Mouse (Mus musculus) MEL (cell line): ENCODE measurements around the gene Zfp1. TPM values are rescaled to one million over a fixed set of nuclear protein-coding genes. Genes with fewer than 3 reads are reported as not detected.

Experiments
- DNase-seq: peaks from one replicate; pipeline ENCODE4 v3.0.0; 2011; ENCODE audit warnings: low read depth, low spot score
- H3K27ac ChIP-seq: 2 replicates; pipeline ENCODE4 v1.5.1; 2012; ENCODE audit warnings: low read depth, mild to moderate bottlenecking, control low read depth, low read length, moderate library complexity; ENCODE audit not compliant: control insufficient read depth
- H3K27me3 ChIP-seq, 2 experiments: fragments of 150-350 bp in 1 of 2; sonication (generic) in 1 of 2; 2 replicates each; pipeline ENCODE4 v1.6.1; 2012; ENCODE audit warnings: low read length in 2 of 2, mild to moderate bottlenecking in 2 of 2, improper control_type of control experiment in 1 of 2, moderate library complexity in 1 of 2; ENCODE audit not compliant: insufficient read depth in 2 of 2, control insufficient read depth in 1 of 2
- H3K36me3 ChIP-seq, 2 experiments: 2 replicates each; pipeline ENCODE4 v1.6.1; 2012 to 2014; ENCODE audit warnings: low read length in 2 of 2, improper control_type of control experiment in 1 of 2, inconsistent platforms in 1 of 2, mild to moderate bottlenecking in 1 of 2; ENCODE audit not compliant: insufficient read depth in 2 of 2, control insufficient read depth in 1 of 2
- H3K4me1 ChIP-seq, 2 experiments: fragments of 150-350 bp in 1 of 2; sonication (generic) in 1 of 2; 2 replicates each; pipeline ENCODE4 v1.6.1; 2012; ENCODE audit warnings: low read length in 2 of 2, improper control_type of control experiment in 1 of 2, mild to moderate bottlenecking in 1 of 2; ENCODE audit not compliant: insufficient read depth in 2 of 2, control insufficient read depth in 1 of 2
- H3K4me3 ChIP-seq, 2 experiments: fragments of 150-350 bp in 1 of 2; sonication (generic) in 1 of 2; 2 replicates each; pipeline ENCODE4 v1.5.1; 2012; ENCODE audit warnings: low read depth in 2 of 2, low read length in 2 of 2, mild to moderate bottlenecking in 2 of 2, moderate library complexity in 2 of 2, control low read depth in 1 of 2, improper control_type of control experiment in 1 of 2; ENCODE audit not compliant: control insufficient read depth in 1 of 2, insufficient read depth in 1 of 2
- H3K79me2 ChIP-seq: 2 replicates; pipeline ENCODE4 v1.6.1; 2012; ENCODE audit warnings: mild to moderate bottlenecking, low read length, moderate library complexity; ENCODE audit not compliant: control insufficient read depth, poor library complexity, insufficient read depth
- H3K9ac ChIP-seq: 2 replicates; pipeline ENCODE4 v1.6.1; 2012; ENCODE audit warnings: low read depth, mild to moderate bottlenecking, control low read depth, low read length, moderate library complexity; ENCODE audit not compliant: control insufficient read depth, poor library complexity, severe bottlenecking
- H3K9me3 ChIP-seq: fragments of 150-350 bp; sonication (generic); replicated peaks from 2 replicates; pipeline ENCODE4 v1.6.1; 2012; ENCODE audit warnings: mild to moderate bottlenecking, low read length, improper control_type of control experiment, moderate library complexity; ENCODE audit not compliant: insufficient read depth
- CHD2 ChIP-seq: IDR thresholded peaks from 2 replicates; pipeline ENCODE4 v1.6.1; 2011; ENCODE audit warnings: low read length, improper control_type of control experiment
- E2F4 ChIP-seq: IDR thresholded peaks from 2 replicates; pipeline ENCODE4 v1.6.1; 2011; ENCODE audit warnings: low read depth, low read length, improper control_type of control experiment, borderline replicate concordance
- EP300 ChIP-seq, 2 experiments: IDR thresholded peaks; 2 replicates each; pipeline ENCODE4 v1.6.1; 2011; ENCODE audit warnings: improper control_type of control experiment in 2 of 2, low read length in 2 of 2, low read depth in 1 of 2, mild to moderate bottlenecking in 1 of 2
- HCFC1 ChIP-seq: IDR thresholded peaks from 2 replicates; pipeline ENCODE4 v1.6.1; 2012; ENCODE audit warnings: low read depth, mild to moderate bottlenecking, inconsistent platforms, low read length, improper control_type of control experiment, moderate library complexity
- MAX ChIP-seq: IDR thresholded peaks from 2 replicates; pipeline ENCODE4 v1.6.1; 2011; ENCODE audit warnings: low read length, improper control_type of control experiment
- MEF2A ChIP-seq: IDR thresholded peaks from 2 replicates; pipeline ENCODE4 v1.6.1; 2014; ENCODE audit warnings: low read depth, mild to moderate bottlenecking, inconsistent platforms, low read length, improper control_type of control experiment; ENCODE audit not compliant: poor library complexity, insufficient replicate concordance, severe bottlenecking; ENCODE audit errors: extremely low read depth
- POLR2A ChIP-seq, 2 experiments: IDR thresholded peaks; 2 replicates each; pipeline ENCODE4 v1.6.1; 2011 to 2012; ENCODE audit warnings: low read length in 2 of 2, mild to moderate bottlenecking in 2 of 2, control low read depth in 1 of 2, improper control_type of control experiment in 1 of 2, low read depth in 1 of 2, moderate library complexity in 1 of 2; ENCODE audit not compliant: control insufficient read depth in 1 of 2, insufficient read depth in 1 of 2, poor library complexity in 1 of 2
- RCOR1 ChIP-seq: IDR thresholded peaks from 2 replicates; pipeline ENCODE4 v1.6.1; 2012; ENCODE audit warnings: low read depth, mild to moderate bottlenecking, inconsistent platforms, low read length, improper control_type of control experiment
- SIN3A ChIP-seq: IDR thresholded peaks from 2 replicates; pipeline ENCODE4 v1.6.1; 2012; ENCODE audit warnings: low read length, improper control_type of control experiment, inconsistent platforms
- TAL1 ChIP-seq: IDR thresholded peaks from 2 replicates; pipeline ENCODE4 v1.6.1; 2012; ENCODE audit warnings: mild to moderate bottlenecking, inconsistent platforms, low read length, moderate library complexity, mixed read lengths
- TBP ChIP-seq: IDR thresholded peaks from 2 replicates; pipeline ENCODE4 v1.8.0; 2011; ENCODE audit warnings: low read depth, low read length, improper control_type of control experiment
- TCF12 ChIP-seq: IDR thresholded peaks from 2 replicates; pipeline ENCODE4 v1.6.1; 2014; ENCODE audit warnings: low read depth, mild to moderate bottlenecking, inconsistent platforms, low read length, improper control_type of control experiment, moderate library complexity
- USF1 ChIP-seq: IDR thresholded peaks from 2 replicates; pipeline ENCODE4 v1.6.1; 2014; ENCODE audit warnings: low read depth, mild to moderate bottlenecking, inconsistent platforms, low read length, improper control_type of control experiment, moderate library complexity
- ZC3H11A ChIP-seq: IDR thresholded peaks from 2 replicates; pipeline ENCODE4 v1.6.1; 2012; ENCODE audit warnings: low read depth, mild to moderate bottlenecking, inconsistent platforms, low read length, improper control_type of control experiment
- ZMIZ1 ChIP-seq: IDR thresholded peaks from 2 replicates; pipeline ENCODE4 v1.6.1; 2012; ENCODE audit warnings: low read depth, mild to moderate bottlenecking, inconsistent platforms, low read length, improper control_type of control experiment, moderate library complexity
- polyA plus RNA-seq, 2 experiments: library from polyadenylated mRNA; stranded (reverse) in 1 of 2; unstranded in 1 of 2; fragments of >175 nt in 1 of 2; fragments of >200 nt in 1 of 2; gene quantifications; 2 replicates each; pipeline versions ENCODE4 v1.2.1 to v1.2.4; 2012; ENCODE audit warnings: low replicate concordance in 2 of 2, low read depth in 1 of 2; ENCODE audit not compliant: insufficient read length in 2 of 2, insufficient read depth in 1 of 2, missing spikeins in 1 of 2
- total RNA-seq: library from RNA; depleted of rRNA; stranded (reverse); fragments of 300-350 nt; gene quantifications from 2 replicates; pipeline ENCODE4 v1.2.3, GENCODE M21; 2012

The Zfp1 gene
- total and polyA plus RNA-seq, 3 experiments = 12.2 to 12.4 TPM; not detected in 1

DNA sequence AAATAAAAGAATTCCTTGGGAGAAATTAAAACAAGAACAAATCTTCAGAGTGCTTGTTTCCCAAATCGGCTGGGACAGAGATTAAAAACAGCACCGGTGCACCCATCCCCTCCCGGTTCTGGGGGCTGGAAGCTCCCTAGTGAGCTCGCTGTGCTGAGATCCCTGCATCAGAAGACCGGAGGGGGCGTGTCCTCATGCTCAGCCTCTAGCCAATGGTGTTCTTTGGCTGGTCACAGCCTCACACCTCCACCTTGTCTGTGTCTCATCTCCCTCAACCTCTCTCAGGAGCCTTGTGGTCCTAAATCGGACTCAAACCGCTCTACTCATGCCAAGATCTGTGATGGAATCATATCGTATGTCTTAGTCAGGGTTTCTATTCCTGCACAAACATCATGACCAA is 39.3 kb downstream of the Zfp1 start:
- Histone ChIP-seq H3K27ac (no peak overlapping the region), H3K4me3 (no peak overlapping the region), H3K9ac (no peak overlapping the region), H3K9me3 (no peaks in the 10 kb centered on the region), H3K36me3 (no peaks in the 10 kb centered on the region), H3K4me1 (peaks cover 0 to 11% of the 10 kb centered on the region in 2 experiments; a peak in 2 of 4 replicates), H3K27me3 (no peaks in the 10 kb centered on the region), H3K79me2 (no peaks in the 10 kb centered on the region)
- TF ChIP-seq MAX = no peak
- no peak for TF ChIP-seq TAL1
- DNase-seq = no peak

DNA sequence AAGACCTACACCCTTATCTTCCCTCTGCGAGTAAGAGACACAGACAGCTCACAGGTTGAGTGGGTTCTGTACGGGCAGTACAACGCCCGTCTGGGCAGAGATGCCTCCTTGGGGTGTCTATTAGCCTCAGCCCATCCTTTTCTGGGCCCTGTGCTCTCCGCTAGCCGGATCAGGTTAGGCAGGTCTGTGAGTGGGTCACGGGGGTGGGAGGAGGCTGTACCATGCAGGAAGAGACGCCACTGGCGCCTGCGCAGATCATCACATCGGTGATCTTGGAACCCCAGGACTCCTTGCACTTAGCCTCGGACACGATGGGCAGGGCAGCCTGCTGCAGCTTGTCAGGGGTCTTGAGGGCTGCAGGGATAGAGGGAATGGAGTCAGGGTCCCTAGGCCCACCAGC is 43.7 kb downstream of the Zfp1 start:
- Histone ChIP-seq H3K79me2 (no peaks in the 10 kb centered on the region), H3K36me3 (no peaks in the 10 kb centered on the region), H3K4me3 (no peak overlapping the region), H3K27me3 (no peaks in the 10 kb centered on the region), H3K9me3 (no peaks in the 10 kb centered on the region), H3K27ac (no peak overlapping the region), H3K4me1 (0 out of 4 replicates have a peak, but pooled peaks cover 0 to 2% of the 10 kb centered on the region in 2 experiments), H3K9ac (no peak overlapping the region)
- DNase-seq = no peak
- no peak for TF ChIP-seq E2F4
- TF ChIP-seq, all 39 proteins: peak for 0

DNA sequence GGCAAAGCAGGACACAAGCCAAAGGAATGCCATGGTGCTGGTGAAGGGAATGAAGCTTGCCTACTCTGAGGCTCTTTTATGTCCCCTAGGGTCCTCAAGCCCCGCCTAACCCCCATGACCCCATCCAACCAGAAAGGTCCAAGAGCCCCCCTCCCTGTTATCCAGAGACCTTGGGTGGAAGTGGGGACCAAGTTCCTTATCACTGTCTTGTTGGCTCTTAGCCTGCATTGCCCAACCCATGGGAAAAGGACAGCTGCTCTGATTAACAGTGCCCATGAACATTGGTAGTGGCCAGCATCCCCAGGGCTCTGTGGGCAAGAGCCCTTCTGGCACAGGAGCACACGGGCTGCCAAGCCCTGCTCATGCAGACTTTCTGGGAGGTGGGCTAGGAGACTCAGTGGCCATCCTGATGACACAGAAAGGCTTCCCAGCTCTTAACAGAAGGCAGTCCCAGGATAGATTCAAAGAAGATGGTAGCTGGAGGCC is 47.8 kb downstream of the Zfp1 start, which contains the start of gene Ctrb1:
Gene Ctrb1 (minus strand): TSS at position 51 of the 486 bp plus-strand sequence.
- Histone ChIP-seq H3K4me1 (no peaks in the 10 kb centered on the region), H3K9me3 (no peaks in the 10 kb centered on the region), H3K27ac (no peak within 1 kb of the TSS), H3K79me2 (no peaks in the 10 kb centered on the region), H3K4me3 (no peak within 1 kb of the TSS), H3K36me3 (no peaks in the 10 kb centered on the region), H3K9ac (no peak within 1 kb of the TSS), H3K27me3 (no peaks in the 10 kb centered on the region)
- TF ChIP-seq SIN3A (no peak), MAX (no peak), TBP (no peak), E2F4 (no peak), CHD2 (no peak), POLR2A (IDR thresholded peaks at IDR 0.05; ENCODE audit: control insufficient read depth in 1 of 2, insufficient read depth in 1 of 2, low read depth in 1 of 2, low read length in 2 of 2, poor library complexity in 1 of 2) (no peak), TCF12 (no peak), RCOR1 (no peak), MEF2A (no peak), ZC3H11A (no peak), ZMIZ1 (no peak), HCFC1 (no peak), USF1 (no peak), EP300 (IDR thresholded peaks at IDR 0.05; ENCODE audit: low read depth in 1 of 2, low read length in 2 of 2) (no peak)
- no peak for DNase-seq
